Mouse (Mus musculus) layer of hippocampus, adult 2 months (tissue): ENCODE data around the gene Baz2b. TPM values are rescaled to one million over a fixed set of nuclear protein-coding genes. Genes with fewer than 3 reads are reported as not detected.
"Not testable (repeated sequence)": the region's sequence is repeated elsewhere in the genome, so short reads cannot be mapped to it uniquely, and the experiment has no call there.

Experiments used
- DNase-seq, 2 experiments: peaks; one replicate each; pipeline ENCODE4 v3.0.0; 2022; ENCODE audit warnings: low spot score in 2 of 2
- H3K27ac ChIP-seq: fragments of 200-600 bp; 2 replicates; pipeline ENCODE4 v1.8.1; 2022
- H3K4me3 ChIP-seq: fragments of 200-600 bp; 2 replicates; pipeline ENCODE4 v1.8.1; 2022; ENCODE audit warnings: mild to moderate bottlenecking
- CTCF ChIP-seq: fragments of 200-600 bp; conservative IDR thresholded peaks from 2 replicates; pipeline ENCODE4 v1.8.1; 2022; ENCODE audit warnings: antibody characterized with exemption, mild to moderate bottlenecking, moderate library complexity
- total RNA-seq, 2 experiments: library from RNA; stranded (reverse); gene quantifications; 2 replicates each; pipeline ENCODE4 v1.2.3; 2021

The Baz2b gene
- total RNA-seq, 2 experiments from 2014 or later, result 57.7 to 59.2 TPM

GRCm38 (mm10) chr2:60138751-60139162 lies 70.9 kb downstream of the Baz2b start:
- DNase-seq, result no peak
- no peak overlapping the region for H3K27ac ChIP-seq
- H3K4me3 ChIP-seq, result no peak overlapping the region
- no peak for TF ChIP-seq CTCF

DNA sequence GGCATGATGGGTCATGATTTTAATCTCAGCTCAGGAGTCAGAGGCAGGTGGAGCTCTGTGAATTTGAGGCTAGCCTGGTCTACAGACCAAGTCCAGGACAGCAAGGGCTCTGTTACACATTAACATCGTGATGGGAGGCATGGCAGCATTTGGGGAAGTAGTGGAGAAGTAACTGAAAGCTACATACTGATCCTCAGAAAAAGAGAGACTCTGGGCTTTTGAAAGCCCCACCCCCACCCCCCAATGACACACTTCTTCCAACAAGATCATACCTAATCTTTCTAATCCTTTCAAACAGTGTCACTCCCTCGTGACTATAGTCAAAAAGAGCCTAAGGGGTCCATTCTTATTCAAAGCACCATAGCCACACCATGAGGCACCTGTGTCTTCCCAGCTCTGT lies 73.8 kb downstream of the Baz2b start:
- Histone ChIP-seq H3K4me3 (no peak overlapping the region), H3K27ac (no peak overlapping the region)
- no peak for DNase-seq
- no peak for TF ChIP-seq CTCF

DNA sequence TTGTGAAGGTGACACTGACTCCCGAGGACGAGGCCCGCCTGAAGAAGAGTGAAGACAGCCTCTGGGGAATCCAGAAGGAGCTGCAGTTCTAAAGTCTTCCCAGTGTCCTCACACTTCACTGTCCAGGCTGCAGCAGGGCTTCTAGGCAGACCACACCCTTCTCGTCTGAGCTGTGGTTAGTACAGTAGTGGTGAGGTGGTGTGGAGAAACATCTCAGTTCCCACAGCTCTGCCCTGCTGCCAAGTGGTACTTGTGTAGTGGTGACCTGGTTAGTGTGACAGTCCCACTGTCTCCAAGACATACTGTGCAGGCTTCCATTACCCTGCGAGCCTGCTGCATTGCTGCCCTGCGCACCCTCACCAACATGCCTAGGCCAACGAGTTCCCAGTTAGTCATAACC lies 74.7 kb downstream of the Baz2b start:
- not testable (repeated sequence) for DNase-seq, H3K4me3 ChIP-seq, H3K27ac ChIP-seq

- Histone ChIP-seq H3K4me3 (no peak overlapping the region), H3K27ac (no peak overlapping the region)
- DNase-seq, result no peak
- TF ChIP-seq CTCF, result no peak
Measured at GRCm38 (mm10) chr2:60133072-60133471, 76.6 kb downstream of the Baz2b start.

- TF ChIP-seq CTCF, result no peak
- Histone ChIP-seq H3K27ac (no peak overlapping the region), H3K4me3 (no peak overlapping the region)
- no peak for DNase-seq
Measured at GRCm38 (mm10) chr2:60132269-60133042, 77.2 kb downstream of the Baz2b start.

DNA sequence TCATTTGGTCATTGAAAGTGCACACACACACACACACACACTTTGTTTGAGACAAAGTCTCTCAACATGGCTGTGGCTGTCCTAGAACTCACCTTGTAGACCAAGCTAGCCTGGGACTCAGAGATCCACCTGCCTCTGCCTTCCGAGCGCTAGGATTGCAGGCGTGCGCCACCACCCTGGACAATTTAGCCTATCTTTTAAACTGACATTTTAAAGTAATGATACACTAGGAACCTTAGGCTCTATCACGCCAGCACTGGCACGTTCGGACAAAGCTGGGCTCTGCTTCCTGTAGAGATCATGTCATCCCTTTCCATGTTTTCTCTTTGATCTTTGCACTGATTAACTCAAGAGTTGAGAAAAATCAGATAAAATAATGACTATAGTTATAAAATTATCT lies 81.0 kb downstream of the Baz2b start:
- DNase-seq, result no peak
- no peak for TF ChIP-seq CTCF
- no peak overlapping the region for H3K27ac ChIP-seq
- H3K4me3 ChIP-seq, result no peak overlapping the region

GRCm38 (mm10) chr2:60126831-60127230 lies 82.8 kb downstream of the Baz2b start:
- Histone ChIP-seq H3K27ac (peak overlapping the region; percentile 96; the same call in 1 of the 2 replicates), H3K4me3 (peak overlapping the region; percentile 87; the same call in 1 of the 2 replicates)
- no peak for DNase-seq
- no peak for TF ChIP-seq CTCF

- TF ChIP-seq CTCF, result no peak
- H3K27ac ChIP-seq, result peak overlapping the region; percentile 96
- DNase-seq, result no peak
- H3K4me3 ChIP-seq, result peak overlapping the region; percentile 87
Measured at GRCm38 (mm10) chr2:60126292-60126691, 83.3 kb downstream of the Baz2b start.

GRCm38 (mm10) chr2:60125049-60126004 lies 84.3 kb downstream of the Baz2b start:
- TF ChIP-seq CTCF, result no peak
- Histone ChIP-seq H3K27ac (peak overlapping the region; percentile 96), H3K4me3 (peak overlapping the region; percentile 87)
- DNase-seq, result peak; percentile 27 to 30

GRCm38 (mm10) chr2:60124648-60125048 lies 85.0 kb downstream of the Baz2b start:
- peak overlapping the region; percentile 95 for H3K27ac ChIP-seq

DNA sequence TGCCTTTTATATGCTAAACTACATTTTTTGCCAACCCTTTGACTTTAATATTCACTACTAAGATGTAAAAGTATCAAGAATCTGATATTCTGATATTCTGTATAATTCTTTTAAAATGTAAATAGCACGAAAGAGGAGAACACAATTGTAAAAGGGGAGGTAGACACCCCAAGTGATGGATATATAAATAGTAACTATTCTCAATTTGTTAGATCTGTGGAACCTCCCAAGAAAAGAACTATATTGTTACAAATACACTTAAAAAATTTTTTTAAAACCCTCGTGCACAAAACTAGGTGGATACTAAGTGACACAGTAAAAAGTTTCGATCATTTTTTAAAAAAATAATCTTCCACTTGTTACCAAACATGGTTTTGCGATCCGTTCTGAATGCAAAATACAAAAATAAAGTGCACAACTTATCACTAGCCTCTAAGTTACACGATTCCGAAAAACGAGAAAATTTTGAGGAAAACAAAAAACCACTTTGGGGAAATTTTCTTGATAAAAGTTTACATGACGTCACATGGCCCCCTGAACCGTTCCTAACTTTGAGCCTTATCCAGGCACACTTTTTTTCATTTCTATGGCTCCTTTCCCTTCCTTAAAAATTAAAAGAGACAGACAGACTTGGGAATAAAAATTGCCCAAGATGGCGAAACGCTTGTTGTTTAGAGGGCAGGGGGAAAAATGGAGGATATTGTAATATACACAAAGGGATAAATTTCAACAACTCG lies 85.6 kb downstream of the Baz2b start:
- no peak for TF ChIP-seq CTCF
- Histone ChIP-seq H3K4me3 (peak overlapping the region; percentile 71), H3K27ac (peak overlapping the region; percentile 95)
- DNase-seq, result no peak

More at GRCm38 (mm10) chr2:60124648-60125048, 85.0 kb downstream of the Baz2b start:
- TF ChIP-seq CTCF, result no peak
- H3K4me3 ChIP-seq, result peak overlapping the region; percentile 71
- DNase-seq, result peak; percentile 9 to 32

DNA sequence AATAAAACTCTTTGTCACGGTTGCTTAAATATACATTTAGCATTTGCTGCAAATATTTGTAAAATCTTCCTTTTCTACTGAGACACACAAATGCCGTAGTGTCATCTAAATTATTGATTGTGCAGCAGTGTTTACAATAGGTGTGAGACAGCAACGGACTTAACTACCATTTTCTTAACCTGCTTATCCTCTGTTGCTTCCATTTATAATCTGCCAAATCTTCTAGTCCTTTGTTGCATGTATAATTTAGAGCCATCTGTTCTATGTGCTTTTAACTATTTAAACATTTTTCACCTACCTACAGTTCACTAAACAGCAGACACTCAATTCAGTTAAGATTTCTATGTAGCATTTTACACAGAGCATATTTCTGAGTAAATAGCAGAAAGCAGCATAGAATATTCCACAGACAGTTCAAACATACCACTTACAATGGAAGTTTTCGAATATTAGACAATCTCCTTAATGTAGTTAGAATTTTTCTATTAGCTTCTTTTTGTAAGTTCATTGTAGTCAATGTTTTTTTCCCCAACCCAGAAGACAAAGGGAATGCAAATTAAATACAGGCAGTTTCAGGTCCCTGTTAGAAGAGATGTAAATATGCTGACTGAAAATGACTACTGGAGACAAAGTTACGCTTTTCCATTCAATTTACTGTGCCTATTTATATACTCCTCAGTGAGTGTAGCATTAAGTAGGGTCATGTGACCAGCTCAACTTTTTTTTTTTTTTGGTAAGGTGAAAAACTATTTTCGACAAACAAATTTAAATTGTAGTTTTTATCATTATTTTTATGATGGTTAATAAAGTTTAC lies 86.4 kb downstream of the Baz2b start:
- TF ChIP-seq CTCF, result no peak
- Histone ChIP-seq H3K4me3 (peak overlapping the region; percentile 71), H3K27ac (peak overlapping the region; percentile 95; the same call in 1 of the 2 replicates)
- DNase-seq, result no peak
